Mouse (Mus musculus) right cerebral cortex, postnatal 25 days (tissue): ENCODE measurements around the gene Kdm5b.

ENCODE experiments used
- DNase-seq: peaks from one replicate; pipeline ENCODE4 v3.0.0; 2022

Kdm5b gene

DNA sequence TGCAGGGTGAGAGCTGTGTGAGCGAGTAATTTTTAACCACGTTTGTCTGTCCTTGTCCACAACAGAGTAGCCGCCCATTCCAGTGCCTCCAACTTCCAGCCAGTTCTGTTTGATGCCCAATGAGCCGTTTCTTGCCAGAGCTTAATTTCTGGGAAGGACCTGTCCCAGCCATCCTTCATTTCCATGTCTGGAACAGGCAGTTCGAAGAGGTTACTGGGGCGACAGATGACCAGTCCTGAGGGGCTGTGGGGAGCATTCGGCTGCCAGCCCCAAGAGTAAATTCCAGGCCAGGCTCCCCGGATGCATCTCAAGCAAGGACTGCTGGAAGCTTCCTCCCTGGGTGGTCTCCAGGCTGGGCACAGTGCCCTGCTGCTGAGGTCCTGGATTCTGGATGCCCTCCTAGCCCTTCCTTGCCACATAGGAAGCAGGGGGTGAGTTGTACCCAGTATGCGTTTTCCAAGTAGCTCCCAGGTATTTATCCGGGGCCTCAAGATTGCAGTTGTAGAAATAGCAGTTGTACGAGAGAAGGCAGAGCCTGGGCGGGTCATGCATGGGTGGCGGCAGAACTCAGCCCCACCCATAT, 91.4 kb downstream of the Kdm5b start:
- DNase-seq = no peak

DNA sequence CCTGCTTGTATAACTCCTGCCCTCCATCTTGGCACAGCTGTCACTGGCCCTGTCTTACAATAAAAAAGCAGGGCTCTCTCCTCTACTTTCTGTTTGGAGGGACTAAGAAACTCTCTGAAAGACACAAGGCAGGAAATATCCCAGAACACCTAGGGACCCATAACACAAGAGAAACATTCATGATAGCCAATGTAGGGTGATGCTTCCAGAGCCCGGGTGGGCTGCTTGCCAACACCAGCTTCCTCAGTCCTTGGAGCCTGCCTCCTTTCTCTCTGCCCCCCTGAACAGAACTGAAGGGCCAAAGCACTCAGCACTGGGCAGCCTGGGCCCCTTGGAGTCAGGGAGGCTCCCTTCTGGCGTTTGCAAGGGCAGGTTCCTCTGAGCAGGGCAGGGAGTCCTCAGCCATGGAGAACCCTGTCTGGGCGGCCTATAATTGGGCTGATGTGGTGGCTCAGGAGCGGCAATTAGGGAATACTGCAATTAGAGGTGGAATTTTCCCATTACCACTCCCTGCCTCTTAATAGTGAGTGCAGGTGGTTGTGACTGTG, 92.0 kb downstream of the Kdm5b start:
- DNase-seq = no peak

DNA sequence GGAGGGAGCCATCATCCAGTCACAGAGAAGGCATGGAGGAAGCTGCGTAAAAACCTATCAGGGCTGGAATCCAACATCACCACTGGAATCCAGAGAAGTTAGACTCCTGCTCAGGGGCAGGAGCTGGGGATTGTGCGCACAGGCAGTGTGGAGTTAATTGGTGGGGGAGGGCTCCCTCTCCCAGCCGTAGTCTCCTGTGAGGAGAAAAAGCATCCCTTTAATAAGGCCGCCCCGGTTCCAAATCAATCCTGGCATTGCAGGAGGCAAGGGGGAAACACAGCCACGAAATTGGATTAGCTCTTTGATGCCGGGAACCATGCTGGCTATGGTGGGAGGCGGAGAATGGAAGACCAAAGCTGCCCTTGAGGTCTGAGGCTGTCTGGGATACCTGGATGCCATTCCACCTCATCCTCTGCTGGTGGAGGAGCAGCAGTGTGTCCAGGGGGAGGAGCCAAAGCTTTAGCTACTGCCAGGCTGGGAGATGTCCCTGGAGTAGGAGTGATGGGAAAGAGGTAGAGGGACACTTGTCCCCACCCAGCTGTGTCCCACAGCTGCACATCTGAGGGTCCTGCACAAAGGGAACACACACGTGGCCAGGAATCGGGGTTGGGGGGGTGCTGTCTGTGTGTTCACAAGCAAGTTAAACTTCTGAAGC, 93.8 kb downstream of the Kdm5b start:
- DNase-seq = no peak

DNA sequence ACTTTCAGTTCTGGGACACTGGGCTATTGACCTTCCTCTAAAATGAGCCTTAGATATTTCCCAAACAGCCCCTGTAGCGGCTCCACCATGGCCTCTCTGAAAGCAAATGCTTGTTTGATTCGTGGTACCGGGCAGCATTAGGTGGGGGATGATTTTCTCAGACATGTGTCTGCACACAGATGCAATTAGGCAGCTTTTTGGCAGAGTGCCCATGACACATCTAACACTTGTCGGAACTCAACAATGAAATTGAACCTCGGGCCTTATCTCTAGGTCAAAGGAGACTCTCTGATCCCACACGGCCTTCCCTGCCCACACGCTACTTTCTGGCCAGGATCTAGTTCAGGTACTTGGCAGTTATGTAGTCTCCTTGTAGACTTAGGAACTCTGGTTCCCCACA, 98.9 kb downstream of the Kdm5b start:
- no peak for DNase-seq

DNA sequence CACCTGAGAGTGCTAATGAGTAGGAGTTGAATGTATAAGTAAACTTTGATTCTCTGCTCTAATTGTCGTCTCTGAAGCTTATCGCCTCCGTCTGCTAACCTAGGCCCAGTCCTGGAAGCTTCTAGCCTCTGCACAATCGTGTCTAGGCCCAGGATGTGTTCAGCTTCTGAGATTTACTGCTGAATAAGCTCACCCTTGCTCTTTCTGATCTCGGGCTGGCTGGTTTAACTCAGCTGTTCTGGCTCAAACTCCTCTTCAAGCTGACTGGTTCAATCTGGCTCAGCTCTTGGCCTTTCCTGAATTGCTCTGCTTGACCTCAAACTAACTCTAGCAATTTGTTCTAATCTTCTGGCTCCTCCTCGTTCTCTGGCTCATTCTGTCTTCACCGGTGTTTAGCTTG, 100.2 kb downstream of the Kdm5b start:
- DNase-seq = no peak

DNA sequence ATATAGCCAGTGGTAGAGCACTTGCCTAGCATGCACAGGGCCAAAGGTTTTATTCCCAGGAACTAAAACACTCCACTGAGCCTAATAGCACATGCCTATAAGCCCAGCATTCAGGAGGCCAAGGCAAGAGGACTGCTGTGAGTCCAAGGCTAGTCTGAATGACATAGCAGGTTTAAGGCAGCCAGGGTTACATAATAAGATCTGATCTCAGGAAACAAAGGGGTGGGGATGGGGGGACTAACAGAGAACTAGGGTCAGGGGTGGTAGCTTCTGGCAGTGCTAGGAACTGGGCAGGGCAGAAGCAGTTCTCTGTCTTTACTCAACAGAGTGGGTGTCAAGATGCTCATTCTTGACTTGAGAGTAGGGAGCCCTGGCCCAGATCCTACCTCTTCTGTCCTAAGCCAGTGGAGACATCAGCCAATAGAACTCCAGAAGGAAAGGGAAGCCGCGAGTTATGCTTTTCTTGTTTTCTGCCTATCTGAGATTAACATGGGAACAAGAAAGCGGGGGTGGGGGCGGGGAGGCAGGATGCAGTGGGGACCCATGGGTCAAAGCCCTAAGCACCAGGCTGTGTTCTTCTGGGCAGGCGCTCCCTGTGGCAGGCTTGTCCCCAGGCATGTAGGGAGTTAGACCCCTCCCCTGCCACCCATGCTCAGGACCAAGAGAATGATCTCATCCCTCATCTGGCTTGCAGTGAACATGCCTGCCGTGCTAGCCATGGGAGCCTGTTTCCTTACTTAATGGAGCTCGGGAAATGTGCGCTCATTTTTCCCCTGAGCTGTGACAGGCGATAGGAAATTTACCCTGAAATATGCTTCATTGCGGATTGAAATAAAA, 111.5 kb downstream of the Kdm5b start:
- no peak for DNase-seq

DNA sequence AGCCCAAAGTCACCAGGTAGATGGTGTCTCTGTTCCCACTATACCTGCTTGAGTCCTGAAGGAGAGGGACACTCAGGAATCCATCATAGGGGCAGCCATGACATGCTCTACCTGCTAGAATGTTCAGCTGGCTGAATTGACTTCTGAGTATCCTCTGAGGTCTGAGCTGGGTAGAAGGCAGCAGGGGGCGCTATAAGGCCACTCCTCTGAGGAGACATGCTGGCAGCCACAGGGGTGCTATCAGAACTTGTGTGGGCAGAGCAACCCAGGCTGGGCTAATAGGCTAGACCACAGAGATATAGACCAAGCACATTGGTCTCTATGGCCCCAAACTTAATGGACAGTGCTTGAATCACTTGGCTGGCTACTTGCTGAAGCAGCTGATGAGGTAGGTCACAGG, 114.3 kb downstream of the Kdm5b start:
- no peak for DNase-seq

DNA sequence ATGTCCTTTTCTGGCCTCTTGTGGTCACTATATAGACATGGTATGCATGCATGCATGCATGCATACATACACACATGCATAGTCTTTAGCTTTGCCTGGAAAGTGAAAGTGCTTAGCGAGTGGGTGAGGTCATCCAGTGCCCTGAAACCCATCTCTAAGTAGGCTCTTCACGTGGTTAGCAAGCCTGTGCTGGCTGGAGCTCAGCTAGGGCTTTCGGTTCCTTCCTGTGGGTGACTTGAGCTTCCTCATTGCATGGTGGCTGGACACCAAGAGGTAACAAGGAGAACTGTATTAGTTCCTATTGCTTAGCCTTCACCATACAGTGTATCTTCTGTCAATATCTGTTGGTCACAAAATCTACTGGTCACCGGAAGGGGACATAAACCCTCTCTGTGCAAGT, 119.5 kb downstream of the Kdm5b start:
- no peak for DNase-seq

DNA sequence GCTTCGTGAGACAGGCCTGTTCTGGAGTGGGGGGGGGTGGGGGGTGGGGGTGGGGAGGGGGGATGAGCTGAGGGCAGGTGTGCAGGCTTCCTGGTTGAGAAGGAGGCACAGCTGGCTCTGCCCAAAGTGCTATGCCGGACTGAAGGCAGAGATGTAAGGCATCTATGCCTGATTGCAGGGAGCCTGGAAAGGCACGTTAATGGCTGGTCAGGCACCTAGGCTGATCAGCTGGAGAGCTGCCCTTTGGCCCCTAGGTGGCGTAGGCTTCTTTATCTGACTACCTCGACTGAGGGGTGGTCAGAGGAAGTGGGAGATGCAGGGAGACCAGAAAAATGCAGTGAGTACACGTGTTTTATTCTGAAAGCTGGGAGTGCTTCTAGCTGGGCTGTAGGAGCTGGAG, 120.6 kb downstream of the Kdm5b start:
- no peak for DNase-seq

DNA sequence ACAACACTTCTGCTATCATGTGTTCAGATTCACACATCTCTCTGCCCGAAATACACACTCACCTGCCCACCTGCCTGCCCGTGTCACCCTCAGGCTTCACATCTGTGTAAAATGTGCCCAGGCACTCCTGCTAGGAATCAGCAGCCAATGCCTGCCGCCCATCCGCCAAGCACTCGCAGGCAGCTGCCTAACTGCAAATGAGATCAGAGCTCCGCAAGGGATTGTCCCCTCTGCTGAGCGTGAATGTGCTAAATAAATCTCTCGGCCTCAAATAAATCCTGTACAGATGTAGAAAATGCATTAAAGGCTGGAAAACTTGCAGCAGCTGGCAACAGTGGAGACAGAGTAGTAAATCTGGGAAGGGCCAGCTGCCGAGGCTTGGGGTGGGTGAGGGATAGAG, 122.5 kb downstream of the Kdm5b start:
- DNase-seq = peak; percentile 17
